9 mouse cellular contexts compared by ENCODE assay signal in genomic region chr19:34284383-34284782, GRCm38 (mm10). TPM values are rescaled to one million over a fixed set of nuclear protein-coding genes. Genes with fewer than 3 reads are reported as not detected.
A peak's percentile ranks its signal among the peaks of the same experiment; 100 is the strongest.
DNase-seq lines count a peak whose midpoint lies in the region; ATAC-seq and TF ChIP-seq lines count a peak whose summit lies in the region.
"Had no signal": no experiment of that assay in that cellular context is flagged by ENCODE, and none has a peak within 500 bp of the region (broad histone marks: within the 10 kb centered on the region; RNA-seq: fewer than 3 reads in every experiment).

No protein-coding gene starts in this region.

- WGBS in heart, embryonic 10.5 days = 58% methylated on average over 10 of the region's 10 CpGs
- WGBS in liver, postnatal 0 days (ENCODE audit: insufficient replicate concordance) = 44% methylated on average over 10 of the region's 10 CpGs

- DNase-seq in heart, adult 18-20 months = peak; percentile 47 to 79
- no peak for DNase-seq in heart, embryonic 10.5 days (ENCODE audit: low spot score)
- no peak for DNase-seq in CH12.LX (ENCODE audit: extremely low read depth)
- DNase-seq in liver, postnatal 0 days = no peak
- no peak for DNase-seq in spleen, adult 18-20 months
- no peak for DNase-seq in left cerebral cortex, postnatal 36 days (ENCODE audit: low spot score in 2 of 2)
- DNase-seq in adrenal gland, adult 2 months = no peak
- DNase-seq: right cerebral cortex, adult 18-20 months had no signal

- TF ChIP-seq CTCF in CH12.LX (conservative IDR thresholded peaks at IDR 0.05 in 1 of 2, IDR thresholded peaks at IDR 0.05 in 1 of 2; ENCODE audit: low read depth in 2 of 2, low read length in 2 of 2) = peak in 1 of 2 experiments; percentile 68; a peak in 2 of 4 replicates
- TF ChIP-seq CTCF in liver, postnatal 0 days (IDR thresholded peaks at IDR 0.05; ENCODE audit: low read depth) = peak; percentile 53

- dilution Hi-C loops in CH12.LX (cut with MboI; ENCODE audit: extremely low pct_ligation_motif_present, extremely low pct_unique_long_range_greater_than_20kb, low sequenced_read_pairs) = no loop called here

- H3K36me3 ChIP-seq in heart, embryonic 10.5 days = no peaks in the 10 kb centered on the region
- no peaks in the 10 kb centered on the region for H3K36me3 ChIP-seq in CH12.LX (replicated peaks in 1 of 2; ENCODE audit: control insufficient read depth in 1 of 2, insufficient read depth in 1 of 2, low read length in 1 of 2)
- H3K36me3 ChIP-seq in liver, postnatal 0 days (replicated peaks; ENCODE audit: insufficient read depth, low read length) = no peaks in the 10 kb centered on the region

- no peak for TF ChIP-seq EP300 in CH12.LX (IDR thresholded peaks at IDR 0.05; ENCODE audit: low read length)
- TF ChIP-seq EP300 in liver, postnatal 0 days (IDR thresholded peaks at IDR 0.05; ENCODE audit: low read depth) = no peak

- H3K4me2 ChIP-seq in CH12.LX (ENCODE audit: insufficient read depth, low read depth, poor library complexity, severe bottlenecking) = peak overlapping the region; percentile 83
- H3K4me2 ChIP-seq in liver, postnatal 0 days (ENCODE audit: low read depth, low read length) = peak overlapping the region; percentile 43

- H3K4me1 ChIP-seq in heart, embryonic 10.5 days = no peaks in the 10 kb centered on the region
- peaks cover 14 to 52% of the 10 kb centered on the region in 2 experiments for H3K4me1 ChIP-seq in CH12.LX (ENCODE audit: control insufficient read depth in 1 of 2, insufficient read depth in 2 of 2)
- no peaks in the 10 kb centered on the region for H3K4me1 ChIP-seq in liver, postnatal 0 days (ENCODE audit: insufficient read depth)

- peak; percentile 58; the same call in 1 of the 2 replicates for ATAC-seq in common myeloid progenitor, adult 5-6 weeks (replicated peaks; ENCODE audit: low read depth, poor library complexity, severe bottlenecking)
- ATAC-seq in liver, postnatal 0 days = no peak

- H3K4me3 ChIP-seq in heart, embryonic 10.5 days = no peak overlapping the region
- no peak overlapping the region for H3K4me3 ChIP-seq in CH12.LX (replicated peaks in 1 of 3; ENCODE audit: low read depth in 2 of 3, low read length in 2 of 3, poor library complexity in 1 of 3)
- peak overlapping the region; percentile 8; the same call in 1 of the 2 replicates for H3K4me3 ChIP-seq in liver, postnatal 0 days (ENCODE audit: low read depth, low read length)

- no peak overlapping the region for H3K27ac ChIP-seq in heart, embryonic 10.5 days
- H3K27ac ChIP-seq in CH12.LX (ENCODE audit: insufficient read depth, low read depth) = no peak overlapping the region
- H3K27ac ChIP-seq in liver, postnatal 0 days (ENCODE audit: low read depth) = no peak overlapping the region

- in situ Hi-C loops in CH12.LX (cut with MboI; ENCODE audit: low pct_ligation_motif_present, low pct_unique_long_range_greater_than_20kb, low sequenced_read_pairs) = loop anchor here (5.0 kb wide), 1 partner anchor 37 kb away; no protein-coding TSS in a partner anchor

- TF ChIP-seq RAD21 in CH12.LX (IDR thresholded peaks at IDR 0.05; ENCODE audit: low read depth, low read length) = peak; percentile 57

- intact Hi-C loops in left cerebral cortex, postnatal 36 days (cut with DNase I) = no loop called here

- H3K9me3 ChIP-seq in heart, embryonic 10.5 days = no peaks in the 10 kb centered on the region
- H3K9me3 ChIP-seq in CH12.LX (replicated peaks; ENCODE audit: low read length) = no peaks in the 10 kb centered on the region
- no peaks in the 10 kb centered on the region for H3K9me3 ChIP-seq in liver, postnatal 0 days (ENCODE audit: low read length)

- H3K79me2 ChIP-seq in CH12.LX (replicated peaks; ENCODE audit: control insufficient read depth, extremely low read depth, insufficient read depth, poor library complexity, severe bottlenecking) = no peaks in the 10 kb centered on the region

- H3K27me3 ChIP-seq in heart, embryonic 10.5 days (ENCODE audit: insufficient read depth, poor library complexity, severe bottlenecking) = no peaks in the 10 kb centered on the region
- H3K27me3 ChIP-seq in CH12.LX (replicated peaks) = no peaks in the 10 kb centered on the region
- no peaks in the 10 kb centered on the region for H3K27me3 ChIP-seq in liver, postnatal 0 days (ENCODE audit: insufficient read depth, low read length)

- TF ChIP-seq POLR2A in CH12.LX (IDR thresholded peaks at IDR 0.05; ENCODE audit: low read depth, low read length) = no peak

- no peak overlapping the region for H3K9ac ChIP-seq in CH12.LX (ENCODE audit: insufficient read depth, low read depth)
- no peak overlapping the region for H3K9ac ChIP-seq in liver, postnatal 0 days (replicated peaks)

TF ChIP-seq in CH12.LX, 34 proteins besides CTCF, POLR2A, EP300 and RAD21:
- TF ChIP-seq MAX (IDR thresholded peaks at IDR 0.05; ENCODE audit: low read length) = no peak
- no peak for TF ChIP-seq GABPA (IDR thresholded peaks at IDR 0.05; ENCODE audit: insufficient replicate concordance, low read depth, low read length)
- TF ChIP-seq NELFE (IDR thresholded peaks at IDR 0.05; ENCODE audit: low read depth, low read length) = 0 out of 2 replicates have a peak, but pooled peaks have one; percentile 13
- peak; percentile 66 for TF ChIP-seq SMC3 (IDR thresholded peaks at IDR 0.05; ENCODE audit: low read depth, low read length)

RNA-seq across cellular contexts. Expression of gene Fas, which starts 6.1 kb away (rescaled TPM):
- total RNA-seq in heart, adult 18-20 months (2021) = 10 to 100 TPM; 13.9 to 18.8 TPM
- polyA plus RNA-seq in heart, embryonic 10.5 days (2016; fragmentation: Nextera tagmentation; extraction: Ambion mirVana) = 1.1 and 4.8 TPM in 2 replicates
- 22.4 and 38.3 TPM in 2 replicates for total RNA-seq in CH12.LX (2012; rRNA removed)
- total RNA-seq in CH12.LX (2014; rRNA removed) = 54.1 and 60.8 TPM in 2 replicates
- 20.8 and 24.3 TPM in 2 replicates for polyA plus RNA-seq in CH12.LX (2012; ENCODE audit: insufficient read length, low read depth)
- 0.44 and 0.73 TPM in 2 replicates for total RNA-seq in common myeloid progenitor, adult 5-6 weeks (2017)
- 37.1 and 41.9 TPM in 2 replicates for polyA plus RNA-seq in liver, postnatal 0 days (2015; fragmentation: Nextera tagmentation; extraction: Ambion mirVana)
- total RNA-seq in left cerebral cortex, postnatal 36 days (2021) = 1 to 10 TPM; 1.6 to 1.7 TPM
- 1 to 10 TPM; 8.6 TPM for total RNA-seq in adrenal gland, adult 2 months (2021)
- polyA plus RNA-seq in adrenal gland, adult 2 months (2012; rRNA removed) = 0.19 and 0.42 TPM in 2 replicates

RNA-seq across cellular contexts. Expression of gene Acta2, which starts 29.0 kb away (rescaled TPM):
- 100 to 1,000 TPM in 1 of 2 experiments, 10 to 100 TPM in 1; 89.3 to 104 TPM for total RNA-seq in heart, adult 18-20 months (2021)
- polyA plus RNA-seq in heart, embryonic 10.5 days (2016; fragmentation: Nextera tagmentation; extraction: Ambion mirVana) = 1,821 and 2,118 TPM in 2 replicates
- not detected in 2 replicates for total RNA-seq in CH12.LX (2012; rRNA removed)
- total RNA-seq in CH12.LX (2014; rRNA removed) = 0.13 TPM in 1 of 2 replicates, not detected in the other
- polyA plus RNA-seq in CH12.LX (2012; ENCODE audit: insufficient read length, low read depth) = 0.31 and 0.52 TPM in 2 replicates
- not detected in 2 replicates for total RNA-seq in common myeloid progenitor, adult 5-6 weeks (2017)
- polyA plus RNA-seq in liver, postnatal 0 days (2015; fragmentation: Nextera tagmentation; extraction: Ambion mirVana) = 7.3 and 7.7 TPM in 2 replicates
- total RNA-seq in left cerebral cortex, postnatal 36 days (2021) = 10 to 100 TPM; 18.2 to 18.9 TPM
- total RNA-seq in adrenal gland, adult 2 months (2021) = 10 to 100 TPM; 41.2 to 96.7 TPM
- polyA plus RNA-seq in adrenal gland, adult 2 months (2012; rRNA removed) = 22.7 and 23.2 TPM in 2 replicates

Comparison
In these comparisons a context has a peak if more than half of its experiments do, and no peak if none do; other contexts are left out.
1. DNase-seq: peak in heart, adult 18-20 months (2 of 2); none in heart, embryonic 10.5 days (single experiment), CH12.LX (single experiment), liver, postnatal 0 days (single experiment), spleen, adult 18-20 months (0 of 2), left cerebral cortex, postnatal 36 days (0 of 2) and adrenal gland, adult 2 months (single experiment).
2. RNA of gene Acta2, which starts 29.0 kb away (total RNA-seq): 89.3 to 104 TPM in heart, adult 18-20 months, 41.2 to 96.7 TPM in adrenal gland, adult 2 months and 18.2 to 18.9 TPM in left cerebral cortex, postnatal 36 days; 0.13 TPM in CH12.LX and not detected in common myeloid progenitor, adult 5-6 weeks; every median in the first group is over 10 times any median in the second.